Mouse (Mus musculus) left cerebral cortex, postnatal 25 days (tissue): Measurements from ENCODE around the gene Slc16a13. TPM values are rescaled to one million over a fixed set of nuclear protein-coding genes. Genes with fewer than 3 reads are reported as not detected.

Experiments used
- DNase-seq, 2 experiments: peaks; one replicate each; pipeline ENCODE4 v3.0.0; 2022; ENCODE audit warnings: low spot score in 2 of 2, mixed read lengths in 1 of 2
- intact Hi-C: fragments of 180-260 bp; cut with DNase I; formaldehyde crosslinking; loops from one replicate; pipeline ENCODE4 v1.15.1; 2025
- total RNA-seq, 2 experiments: library from RNA; stranded (reverse); gene quantifications; 2 replicates each; pipeline ENCODE4 v1.2.3; 2021

Slc16a13 gene
- total RNA-seq = 1 to 10 TPM; 7.0 to 8.3 TPM

GRCm38 (mm10) chr11:70220731-70221602, at the start of gene Slc16a13:
Gene Slc16a13, minus strand, starts transcription at chr11:70221064.
- peak; percentile 94 to 98 for DNase-seq
- intact Hi-C loops = no loop called here

- intact Hi-C loops = no loop called here
Observed at GRCm38 (mm10) chr11:70266405-70266804, 45.5 kb upstream of the Slc16a13 start.

GRCm38 (mm10) chr11:70265819-70266218, 45.0 kb upstream of the Slc16a13 start:
- intact Hi-C loops = no loop called here

More at GRCm38 (mm10) chr11:70266405-70266804, 45.5 kb upstream of the Slc16a13 start:
- DNase-seq = no peak

DNA sequence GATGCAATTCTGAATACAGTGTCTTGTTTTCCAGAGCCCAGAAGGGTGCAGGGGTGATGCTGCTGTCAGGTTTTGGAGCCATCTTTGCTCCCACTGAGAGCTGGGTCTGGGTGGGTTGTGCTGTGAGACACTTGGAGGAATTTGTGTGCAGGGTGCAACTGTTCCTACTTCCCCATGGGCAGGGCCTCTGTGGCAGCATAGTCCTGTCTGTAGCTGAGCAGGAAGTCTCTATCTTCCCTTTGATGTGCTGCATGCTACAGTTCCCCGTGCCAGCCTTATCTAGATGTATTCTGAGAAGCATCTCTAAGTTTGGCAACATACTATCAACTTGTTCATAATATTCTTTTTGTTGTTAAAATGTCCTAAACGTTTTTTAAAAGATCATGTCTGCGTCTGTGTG, 44.4 kb upstream of the Slc16a13 start:
- no peak for DNase-seq
- intact Hi-C loops = no loop called here

More at GRCm38 (mm10) chr11:70265819-70266218, 45.0 kb upstream of the Slc16a13 start:
- DNase-seq = no peak

DNA sequence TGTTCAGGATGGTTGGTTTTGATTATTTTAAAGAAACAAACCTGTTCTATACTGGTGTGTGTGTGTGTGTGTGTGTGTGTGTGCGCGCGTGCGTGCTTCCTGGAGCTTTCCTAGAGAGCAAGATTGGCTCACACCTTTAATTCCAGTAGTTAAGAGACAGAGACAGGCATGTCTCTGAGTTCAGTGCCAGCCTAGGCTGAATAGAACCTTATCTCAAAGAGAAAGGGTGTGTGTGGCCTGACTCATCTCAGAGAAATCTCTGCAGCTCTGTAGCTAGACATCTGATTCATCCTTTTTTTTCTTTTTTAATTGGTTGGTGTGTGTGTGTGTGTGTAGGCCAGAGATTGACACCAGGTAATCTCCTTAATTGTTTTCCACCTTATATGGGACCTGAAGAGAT, 38.2 kb upstream of the Slc16a13 start:
- no peak for DNase-seq
- intact Hi-C loops = no loop called here

DNA sequence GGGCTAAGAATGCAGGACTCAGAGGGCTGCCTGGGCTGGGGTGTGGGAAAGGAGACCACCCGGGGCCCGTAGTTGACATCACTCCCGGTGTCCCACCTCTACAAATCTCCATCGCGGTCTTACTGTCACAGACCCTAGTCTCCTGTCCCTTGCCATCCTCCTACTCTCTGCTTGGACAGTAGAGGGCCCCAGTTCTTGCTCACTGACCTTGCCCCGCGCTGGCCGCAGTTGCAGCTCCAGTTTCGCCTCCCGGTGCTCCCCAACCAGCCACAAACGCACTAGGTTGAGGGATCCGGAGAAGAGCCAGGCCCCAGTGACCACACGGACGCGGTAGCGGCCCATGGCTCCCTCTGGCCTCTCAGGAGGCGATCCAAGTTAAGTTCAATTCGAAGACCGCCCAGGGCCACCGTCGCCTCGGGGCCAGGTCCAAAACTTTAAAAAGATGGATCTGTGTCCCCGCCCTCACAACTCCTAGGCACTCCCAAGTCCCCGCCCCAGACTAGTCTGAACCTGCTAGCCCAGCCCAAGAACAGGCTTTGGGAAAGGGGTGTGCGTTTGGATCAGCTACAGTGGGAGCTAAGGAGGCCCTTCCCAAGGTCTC, 34.2 kb upstream of the Slc16a13 start, which contains the start of gene Alox12:
Alox12 (minus strand) TSS at position 423 of the 601 bp plus-strand sequence.
- no peak for DNase-seq
- intact Hi-C loops = no loop called here

- DNase-seq = no peak
- intact Hi-C loops = no loop called here
Observed at GRCm38 (mm10) chr11:70254337-70254736, 33.5 kb upstream of the Slc16a13 start.

GRCm38 (mm10) chr11:70251853-70252252, 31.0 kb upstream of the Slc16a13 start:
- intact Hi-C loops = loop anchor here (2.0 kb wide), 1 partner anchor 57 kb away; no protein-coding TSS in a partner anchor
- no peak for DNase-seq

DNA sequence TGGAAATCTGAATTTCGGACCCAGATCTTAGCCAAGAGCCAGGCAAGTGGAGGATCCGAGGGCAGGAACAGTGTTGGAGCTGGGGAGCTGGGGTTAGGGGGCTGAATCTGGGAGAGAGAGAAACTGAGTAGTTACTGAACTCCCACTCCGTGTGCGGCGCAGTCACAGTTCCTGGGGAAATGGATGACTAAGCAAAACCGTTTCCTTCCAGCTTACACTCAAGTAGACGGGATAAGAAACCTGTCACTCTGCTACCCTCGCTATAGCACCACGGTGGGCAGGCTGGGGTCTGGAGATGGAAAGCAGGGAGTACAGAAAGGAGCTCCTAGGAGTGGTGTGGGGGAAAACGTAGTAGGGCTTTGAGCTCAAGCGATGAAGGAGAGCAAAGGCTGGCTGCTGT, 29.3 kb upstream of the Slc16a13 start:
- no peak for DNase-seq
- intact Hi-C loops = no loop called here

DNA sequence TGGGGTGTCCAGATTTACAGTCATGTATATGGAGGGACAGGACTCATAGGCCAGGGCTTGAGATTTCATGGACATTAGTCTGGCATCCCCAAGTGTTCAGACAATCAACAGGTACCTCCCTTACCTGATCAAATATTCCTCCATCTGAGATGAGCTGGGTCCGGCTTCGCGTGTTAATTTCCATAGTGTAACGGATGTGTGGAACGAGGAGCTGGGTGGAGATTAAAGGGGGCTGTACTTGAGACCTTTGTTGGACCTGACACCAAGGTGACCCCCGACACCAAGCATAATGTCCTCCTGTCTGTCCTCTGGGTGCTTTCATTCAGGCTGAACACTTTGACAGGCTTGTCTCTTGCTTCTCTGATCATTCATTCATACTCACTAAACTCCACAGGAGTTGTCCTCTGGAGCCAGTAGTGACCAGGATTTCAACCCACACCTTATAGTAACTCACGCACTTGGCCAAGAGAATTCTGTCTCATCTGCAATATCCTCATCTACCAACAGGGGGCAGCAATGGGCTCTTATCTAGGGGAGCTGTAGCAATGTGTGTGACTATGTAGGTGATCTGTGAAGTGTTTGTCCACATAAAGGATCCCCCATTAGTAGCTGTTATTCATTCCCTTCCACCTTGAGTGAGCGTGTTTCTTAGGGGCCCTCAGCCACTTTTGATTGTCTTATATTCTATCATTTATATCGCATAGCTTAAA, 26.4 kb upstream of the Slc16a13 start:
- intact Hi-C loops = no loop called here
- peak; percentile 59 for DNase-seq

DNA sequence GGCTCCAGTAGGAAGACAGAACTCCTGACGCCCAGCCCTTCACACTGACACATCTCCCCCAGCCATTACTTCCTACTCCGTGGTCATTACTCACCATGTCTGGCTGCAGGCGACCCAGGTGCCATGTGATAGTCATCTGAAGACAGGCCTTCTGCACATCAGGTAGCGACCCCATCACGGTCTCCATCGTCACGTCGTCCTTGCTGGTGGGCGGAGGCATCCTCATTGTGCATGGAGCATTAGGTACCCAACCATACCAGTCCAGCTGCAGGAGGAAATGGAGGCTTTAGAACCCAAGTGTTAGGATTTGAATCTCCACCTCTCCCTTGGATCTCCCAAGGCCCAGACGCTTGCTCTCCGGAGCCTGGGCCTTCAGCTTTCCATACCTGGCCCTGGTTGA, 21.7 kb upstream of the Slc16a13 start:
- intact Hi-C loops = no loop called here
- DNase-seq = no peak

DNA sequence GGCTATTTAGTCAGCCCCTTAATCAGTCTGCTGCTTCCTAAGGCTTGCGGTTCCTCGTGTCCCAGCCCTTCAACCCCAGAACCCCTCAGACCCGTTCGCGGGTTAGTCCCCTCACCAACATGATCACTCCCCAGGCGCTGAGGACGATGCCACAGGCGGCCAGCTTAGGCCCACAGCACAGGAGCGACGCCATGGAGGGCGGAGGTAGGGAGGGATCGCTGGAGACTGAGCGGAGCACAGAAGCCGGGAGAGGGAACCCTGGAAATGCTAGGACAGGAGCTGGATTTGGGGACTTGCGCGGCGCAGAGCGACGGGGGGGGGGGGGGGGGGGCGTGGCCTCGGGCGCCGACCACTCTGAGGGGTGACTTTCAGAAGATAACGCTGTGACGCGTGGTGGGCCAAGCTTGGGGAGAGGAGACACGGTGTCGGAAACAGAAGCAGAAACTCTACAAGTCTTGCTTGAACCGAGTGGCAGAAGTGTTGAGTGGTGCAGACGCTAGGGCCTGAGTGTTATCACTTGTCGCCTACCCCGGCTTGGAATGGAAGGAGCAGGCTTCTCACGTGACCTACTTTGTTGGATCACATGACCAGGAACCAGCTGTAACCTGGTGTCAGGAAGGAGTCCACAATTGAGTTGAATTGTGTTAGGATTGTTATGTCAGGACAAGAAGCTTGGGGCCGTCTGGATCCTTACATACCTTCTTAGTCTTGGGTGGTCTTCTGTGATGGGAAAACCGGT, 18.8 kb upstream of the Slc16a13 start, which contains the start of the genes Gm21988 and Rnasek:
Gm21988 (minus strand) TSS at position 290 of the 739 bp plus-strand sequence.
Rnasek (minus strand) TSS at position 302 of the 739 bp plus-strand sequence.
- intact Hi-C loops = loop anchor here (10.0 kb wide), 1 partner anchor 405 kb away; the partner anchor contains the start of genes Rnf167 and Slc25a11

DNA sequence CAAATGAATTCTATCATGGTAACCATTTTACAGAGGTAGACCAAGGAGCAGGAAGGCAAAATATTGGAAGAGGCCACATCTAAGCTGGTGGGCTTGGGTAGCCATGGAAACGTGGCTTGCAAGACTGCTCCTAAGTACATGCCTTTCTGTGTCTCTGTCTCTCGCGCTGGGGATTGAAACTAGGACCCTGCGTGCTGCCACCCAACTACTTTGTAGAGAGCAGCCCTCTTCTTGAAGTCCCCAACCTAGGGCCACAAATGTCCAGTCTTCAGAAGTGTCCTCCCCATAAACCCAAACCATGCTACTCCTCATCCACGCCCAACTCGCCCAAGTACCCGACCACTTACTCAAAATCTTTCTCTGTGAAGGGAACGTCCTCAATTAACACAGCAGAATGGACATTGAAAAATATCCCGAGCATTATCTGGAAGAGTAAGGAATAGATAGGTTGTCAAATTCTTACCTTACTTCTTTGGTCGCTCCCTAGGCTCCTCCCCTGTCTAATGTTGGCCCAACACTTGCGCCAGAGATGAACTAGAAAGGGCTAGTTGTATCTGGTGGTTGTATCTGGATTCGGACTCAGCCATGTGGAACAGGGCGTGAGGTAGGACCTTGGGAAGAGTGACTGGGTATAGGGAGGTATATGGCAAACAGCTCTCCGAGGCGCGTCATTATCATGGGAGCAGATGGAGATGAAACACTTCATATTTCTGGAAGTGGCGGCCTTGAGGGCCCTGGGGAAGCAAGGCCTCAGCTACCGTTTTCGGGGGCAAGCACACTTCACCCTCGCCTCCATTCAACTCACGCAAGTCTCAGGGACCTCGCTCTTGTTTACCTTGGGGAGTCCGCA, 18.0 kb upstream of the Slc16a13 start:
- peak in 1 of 2 experiments; percentile 43 for DNase-seq
- intact Hi-C loops = loop anchor here (10.0 kb wide), 1 partner anchor 406 kb away; the partner anchor contains the start of genes Rnf167 and Slc25a11

More for the DNA sequence above, 18.8 kb upstream of the Slc16a13 start, which contains the start of the genes Gm21988 and Rnasek:
- peak; percentile 89 to 91 for DNase-seq

DNA sequence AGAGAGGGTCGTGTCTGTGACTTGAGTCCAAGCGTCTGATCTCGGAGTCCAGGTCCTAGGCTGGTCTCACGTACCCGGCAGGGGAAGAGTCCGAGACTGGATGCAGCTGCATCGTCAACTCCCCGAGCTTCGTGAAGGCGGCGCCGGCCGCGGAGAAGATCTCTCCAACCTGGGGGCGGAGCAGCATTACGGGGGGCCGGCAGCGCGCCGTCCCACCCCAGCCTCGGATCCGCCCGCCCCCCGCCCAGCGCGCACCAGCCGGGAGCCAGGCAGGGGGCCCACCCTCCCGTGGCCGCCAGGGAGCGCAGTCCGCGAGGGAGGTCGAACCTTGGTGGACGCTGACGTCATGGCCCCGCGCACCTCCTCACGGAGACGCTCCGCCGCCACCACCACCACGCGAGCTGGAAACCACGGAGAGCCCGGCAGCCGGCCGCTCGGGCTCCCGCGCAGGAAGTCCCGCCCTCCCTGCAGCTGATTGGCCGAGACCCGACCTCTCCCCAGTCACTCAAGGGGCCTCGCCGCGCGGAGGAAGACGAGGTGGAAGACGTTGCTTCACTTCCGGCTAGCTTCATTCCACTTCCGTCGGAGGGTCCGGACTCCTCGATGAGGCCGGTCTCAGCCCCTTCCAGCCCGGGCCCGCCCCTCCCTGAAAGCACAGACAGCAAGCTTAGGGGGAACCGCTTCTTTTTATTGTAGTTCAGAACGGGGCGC, 16.7 kb upstream of the Slc16a13 start, which contains the start of gene 0610010K14Rik:
0610010K14Rik (minus strand) TSS at position 458 of the 711 bp plus-strand sequence.
- intact Hi-C loops = loop anchor here (10.0 kb wide), 1 partner anchor 407 kb away; the partner anchor contains the start of genes Rnf167 and Slc25a11
- peak; percentile 98 to 99 for DNase-seq

DNA sequence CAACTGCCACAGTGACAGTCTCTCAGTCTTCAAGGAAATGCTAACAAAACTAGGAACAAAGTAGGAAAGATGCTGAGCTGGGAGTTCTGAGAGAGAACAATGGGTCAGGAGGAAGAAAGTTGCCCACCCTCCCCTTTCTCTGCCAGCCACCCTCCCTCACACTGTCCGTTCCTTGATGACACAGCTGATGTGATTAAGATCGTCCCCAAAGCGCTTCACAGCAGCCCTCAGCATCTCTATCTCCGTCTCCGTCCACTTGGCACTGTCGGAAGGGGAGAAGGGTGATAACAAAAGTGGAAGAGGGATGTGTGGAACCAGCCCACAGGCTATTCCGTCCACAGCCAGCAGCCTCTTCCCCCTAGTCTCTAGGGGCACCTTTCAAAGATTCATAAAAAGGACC, 15.9 kb upstream of the Slc16a13 start:
- intact Hi-C loops = loop anchor here (10.0 kb wide), 1 partner anchor 408 kb away; the partner anchor contains the start of genes Rnf167 and Slc25a11

DNA sequence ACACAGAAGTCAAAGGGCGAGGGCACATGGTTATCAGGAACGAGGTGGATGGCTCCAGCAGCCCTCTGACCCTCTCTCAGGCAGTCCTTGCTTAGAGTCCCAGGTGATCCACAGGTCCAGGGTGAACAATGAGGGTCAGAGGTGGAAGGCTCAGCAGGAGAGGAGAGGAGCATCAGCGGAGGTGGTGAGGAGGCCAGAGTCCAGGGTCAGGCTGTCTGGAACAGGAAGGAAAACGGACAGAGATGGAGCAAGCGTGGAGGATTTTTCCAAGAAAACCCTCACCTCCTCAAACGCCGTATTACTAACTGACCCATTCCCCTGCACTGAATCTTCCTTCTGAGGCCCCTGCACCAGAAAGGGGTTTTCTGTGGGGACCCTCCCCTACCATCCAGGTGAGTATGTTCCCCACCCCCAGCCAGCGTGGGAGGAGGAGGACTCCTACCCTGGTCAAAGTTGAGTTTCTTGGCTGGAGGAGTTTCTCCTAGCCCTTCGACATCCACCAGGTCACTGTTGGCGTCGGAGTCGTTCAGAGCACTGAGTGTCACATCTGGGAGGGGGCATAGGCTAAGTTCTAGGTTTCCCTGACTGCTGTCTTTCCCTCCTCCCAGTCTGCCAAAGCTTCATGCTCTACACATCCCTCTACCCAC, 14.5 kb upstream of the Slc16a13 start:
- DNase-seq = no peak
- intact Hi-C loops = loop anchor here (10.0 kb wide), 1 partner anchor 409 kb away; the partner anchor contains the start of genes Rnf167 and Slc25a11

More for the DNA sequence above, 15.9 kb upstream of the Slc16a13 start:
- DNase-seq = no peak
